Mouse (Mus musculus) MEL (cell line): ENCODE results near the gene Nob1. TPM values are rescaled to one million over a fixed set of nuclear protein-coding genes. Genes with fewer than 3 reads are reported as not detected.

Experiments
- DNase-seq: peaks from one replicate; pipeline ENCODE4 v3.0.0; 2011; ENCODE audit warnings: low read depth, low spot score
- H3K27ac ChIP-seq: 2 replicates; pipeline ENCODE4 v1.5.1; 2012; ENCODE audit warnings: low read depth, mild to moderate bottlenecking, control low read depth, low read length, moderate library complexity; ENCODE audit not compliant: control insufficient read depth
- H3K27me3 ChIP-seq, 2 experiments: fragments of 150-350 bp in 1 of 2; sonication (generic) in 1 of 2; 2 replicates each; pipeline ENCODE4 v1.6.1; 2012; ENCODE audit warnings: low read length in 2 of 2, mild to moderate bottlenecking in 2 of 2, improper control_type of control experiment in 1 of 2, moderate library complexity in 1 of 2; ENCODE audit not compliant: insufficient read depth in 2 of 2, control insufficient read depth in 1 of 2
- H3K36me3 ChIP-seq, 2 experiments: 2 replicates each; pipeline ENCODE4 v1.6.1; 2012 to 2014; ENCODE audit warnings: low read length in 2 of 2, improper control_type of control experiment in 1 of 2, inconsistent platforms in 1 of 2, mild to moderate bottlenecking in 1 of 2; ENCODE audit not compliant: insufficient read depth in 2 of 2, control insufficient read depth in 1 of 2
- H3K4me1 ChIP-seq, 2 experiments: fragments of 150-350 bp in 1 of 2; sonication (generic) in 1 of 2; 2 replicates each; pipeline ENCODE4 v1.6.1; 2012; ENCODE audit warnings: low read length in 2 of 2, improper control_type of control experiment in 1 of 2, mild to moderate bottlenecking in 1 of 2; ENCODE audit not compliant: insufficient read depth in 2 of 2, control insufficient read depth in 1 of 2
- H3K4me3 ChIP-seq, 2 experiments: fragments of 150-350 bp in 1 of 2; sonication (generic) in 1 of 2; 2 replicates each; pipeline ENCODE4 v1.5.1; 2012; ENCODE audit warnings: low read depth in 2 of 2, low read length in 2 of 2, mild to moderate bottlenecking in 2 of 2, moderate library complexity in 2 of 2, control low read depth in 1 of 2, improper control_type of control experiment in 1 of 2; ENCODE audit not compliant: control insufficient read depth in 1 of 2, insufficient read depth in 1 of 2
- H3K79me2 ChIP-seq: 2 replicates; pipeline ENCODE4 v1.6.1; 2012; ENCODE audit warnings: mild to moderate bottlenecking, low read length, moderate library complexity; ENCODE audit not compliant: control insufficient read depth, poor library complexity, insufficient read depth
- H3K9ac ChIP-seq: 2 replicates; pipeline ENCODE4 v1.6.1; 2012; ENCODE audit warnings: low read depth, mild to moderate bottlenecking, control low read depth, low read length, moderate library complexity; ENCODE audit not compliant: control insufficient read depth, poor library complexity, severe bottlenecking
- H3K9me3 ChIP-seq: fragments of 150-350 bp; sonication (generic); replicated peaks from 2 replicates; pipeline ENCODE4 v1.6.1; 2012; ENCODE audit warnings: mild to moderate bottlenecking, low read length, improper control_type of control experiment, moderate library complexity; ENCODE audit not compliant: insufficient read depth
- BHLHE40 ChIP-seq: IDR thresholded peaks from 2 replicates; pipeline ENCODE4 v1.6.1; 2012; ENCODE audit warnings: low read depth, mild to moderate bottlenecking, inconsistent platforms, low read length, improper control_type of control experiment, borderline replicate concordance
- NRF1 ChIP-seq: IDR thresholded peaks from 2 replicates; pipeline ENCODE4 v1.6.1; 2014; ENCODE audit warnings: low read depth, mild to moderate bottlenecking, inconsistent platforms, low read length, improper control_type of control experiment, moderate library complexity; ENCODE audit not compliant: poor library complexity, insufficient read depth, severe bottlenecking
- TBP ChIP-seq: IDR thresholded peaks from 2 replicates; pipeline ENCODE4 v1.8.0; 2011; ENCODE audit warnings: low read depth, low read length, improper control_type of control experiment
- USF1 ChIP-seq: IDR thresholded peaks from 2 replicates; pipeline ENCODE4 v1.6.1; 2014; ENCODE audit warnings: low read depth, mild to moderate bottlenecking, inconsistent platforms, low read length, improper control_type of control experiment, moderate library complexity
- USF2 ChIP-seq, 2 experiments: IDR thresholded peaks; 2 replicates each; pipeline ENCODE4 v1.6.1; 2011 to 2012; ENCODE audit warnings: improper control_type of control experiment in 2 of 2, low read length in 2 of 2, borderline replicate concordance in 1 of 2, inconsistent platforms in 1 of 2, low read depth in 1 of 2, mild to moderate bottlenecking in 1 of 2; ENCODE audit not compliant: insufficient read depth in 1 of 2
- polyA plus RNA-seq, 2 experiments: library from polyadenylated mRNA; stranded (reverse) in 1 of 2; unstranded in 1 of 2; fragments of >175 nt in 1 of 2; fragments of >200 nt in 1 of 2; gene quantifications; 2 replicates each; pipeline versions ENCODE4 v1.2.1 to v1.2.4; 2012; ENCODE audit warnings: low replicate concordance in 2 of 2, low read depth in 1 of 2; ENCODE audit not compliant: insufficient read length in 2 of 2, insufficient read depth in 1 of 2, missing spikeins in 1 of 2
- total RNA-seq: library from RNA; depleted of rRNA; stranded (reverse); fragments of 300-350 nt; gene quantifications from 2 replicates; pipeline ENCODE4 v1.2.3, GENCODE M21; 2012; rRNA removed

Nob1 gene
- total and polyA plus RNA-seq, 3 experiments, result 125 to 200 (median 144) TPM

GRCm38 (mm10) chr8:107370311-107370710 is 54.5 kb downstream of the Nob1 start:
- no peak overlapping the region for H3K27ac ChIP-seq
- H3K9ac ChIP-seq, result no peak overlapping the region
- no peaks in the 10 kb centered on the region for H3K4me1 ChIP-seq
- H3K9me3 ChIP-seq, result no peaks in the 10 kb centered on the region
- no peaks in the 10 kb centered on the region for H3K27me3 ChIP-seq
- TF ChIP-seq USF2 (IDR thresholded peaks at IDR 0.05; ENCODE audit: borderline replicate concordance in 1 of 2, insufficient read depth in 1 of 2, low read depth in 1 of 2, low read length in 2 of 2) (no peak), BHLHE40 (no peak), TBP (no peak), USF1 (no peak), NRF1 (no peak)
- no peak overlapping the region for H3K4me3 ChIP-seq
- DNase-seq, result no peak
- H3K36me3 ChIP-seq, result peaks cover 0 to 10% of the 10 kb centered on the region in 2 experiments; a peak in 2 of 4 replicates
- H3K79me2 ChIP-seq, result no peaks in the 10 kb centered on the region

Other genes with a start within 250 kb of the Nob1 start
- gene Nfat5, start 131.6 kb downstream of the Nob1 start, total RNA-seq, result 4.2 and 5.1 TPM in 2 replicates
- 10 to 100 TPM in 1 of 2 experiments, not detected in 1; 11.3 TPM for gene Nfat5, start 131.6 kb downstream of the Nob1 start, polyA plus RNA-seq
- gene Nqo1, start 21.8 kb downstream of the Nob1 start, total RNA-seq, result 8.0 and 8.8 TPM in 2 replicates
- gene Nqo1, start 21.8 kb downstream of the Nob1 start, polyA plus RNA-seq, result 1 to 10 TPM in 1 of 2 experiments, not detected in 1; 8.8 TPM
- 20.5 and 21.8 TPM in 2 replicates for gene Wwp2, start 11.3 kb upstream of the Nob1 start, total RNA-seq
- 10 to 100 TPM in 1 of 2 experiments, not detected in 1; 31.5 TPM for gene Wwp2, start 11.3 kb upstream of the Nob1 start, polyA plus RNA-seq
- 200 and 205 TPM in 2 replicates for gene Psmd7, start 163.4 kb upstream of the Nob1 start, total RNA-seq
- 100 to 1,000 TPM; 186 to 403 TPM for gene Psmd7, start 163.4 kb upstream of the Nob1 start, polyA plus RNA-seq